Mouse (Mus musculus): ENCODE data around the gene Nop2.

Gene Nop2

GRCm38 (mm10) chr6:125110927-125111326, 20.8 kb upstream of the Nop2 start:
- DNase-seq = peak; percentile 83 to 85

GRCm38 (mm10) chr6:125112553-125112952, 19.2 kb upstream of the Nop2 start:
- DNase-seq = no peak

GRCm38 (mm10) chr6:125119387-125119786, 12.3 kb upstream of the Nop2 start:
- no peak for DNase-seq

GRCm38 (mm10) chr6:125128724-125129123, 3.0 kb upstream of the Nop2 start:
- DNase-seq = no peak

- peak in 1 of 2 experiments; percentile 35 for DNase-seq
These were observed 1.9 kb upstream of the Nop2 start for GRCm38 (mm10) chr6:125129710-125130402.

GRCm38 (mm10) chr6:125132470-125132869, 761 bp downstream of the Nop2 start:
- DNase-seq = no peak

GRCm38 (mm10) chr6:125137002-125137671, 5.4 kb downstream of the Nop2 start:
- peak; percentile 66 for DNase-seq

GRCm38 (mm10) chr6:125139747-125140146, 8.0 kb downstream of the Nop2 start:
- no peak for DNase-seq

GRCm38 (mm10) chr6:125142436-125142835, 10.7 kb downstream of the Nop2 start:
- DNase-seq = no peak

- DNase-seq = no peak
These were observed 11.4 kb downstream of the Nop2 start for GRCm38 (mm10) chr6:125143128-125143527.

GRCm38 (mm10) chr6:125143904-125144303, 12.2 kb downstream of the Nop2 start:
- no peak for DNase-seq

GRCm38 (mm10) chr6:125145001-125145400, 13.3 kb downstream of the Nop2 start, which contains the start of gene Iffo1:
Gene Iffo1, plus strand, starts transcription at chr6:125145241.
- peak; percentile 97 for DNase-seq

GRCm38 (mm10) chr6:125145479-125145951, 13.8 kb downstream of the Nop2 start:
- DNase-seq = peak; percentile 70 to 72

- no peak for DNase-seq
These were observed 14.4 kb downstream of the Nop2 start for GRCm38 (mm10) chr6:125146148-125146547.

- peak; percentile 60 to 66 for DNase-seq
These were observed 15.1 kb downstream of the Nop2 start for GRCm38 (mm10) chr6:125146797-125147196.

GRCm38 (mm10) chr6:125147329-125147728, 15.6 kb downstream of the Nop2 start:
- no peak for DNase-seq

GRCm38 (mm10) chr6:125148251-125148925, 16.7 kb downstream of the Nop2 start:
- DNase-seq = peak; percentile 35 to 41

- DNase-seq = peak; percentile 72 to 73
These were observed 17.3 kb downstream of the Nop2 start for GRCm38 (mm10) chr6:125148926-125149568.

GRCm38 (mm10) chr6:125149569-125149950, 17.9 kb downstream of the Nop2 start:
- DNase-seq = peak in 1 of 2 experiments; percentile 41

GRCm38 (mm10) chr6:125152212-125153017, 20.7 kb downstream of the Nop2 start:
- no peak for DNase-seq

- no peak for DNase-seq
These were observed 21.3 kb downstream of the Nop2 start for GRCm38 (mm10) chr6:125153018-125153389.

- DNase-seq = no peak
These were observed 22.0 kb downstream of the Nop2 start for GRCm38 (mm10) chr6:125153682-125154081.
